Mouse (Mus musculus) forebrain, embryonic 11.5 days (tissue): ENCODE measurements around the gene Tbc1d2. TPM values are rescaled to one million over a fixed set of nuclear protein-coding genes. Genes with fewer than 3 reads are reported as not detected.
"Not testable (repeated sequence)": the region's sequence is repeated elsewhere in the genome, so short reads cannot be mapped to it uniquely, and the experiment has no call there.

Experiments
- ATAC-seq: fragments of 200-750 bp; cut with Nextera tagmentation; replicated peaks from 2 replicates; pipeline ENCODE4 v1.8.0; 2017; ENCODE audit warnings: moderate TSS enrichment; ENCODE audit not compliant: low FRiP score
- DNase-seq: peaks from one replicate; pipeline ENCODE4 v3.0.0-alpha.2; 2017; ENCODE audit warnings: low spot score
- H3K27ac ChIP-seq: fragments of 300-500 bp; sonication (generic); 2 replicates; pipeline ENCODE4 v1.5.1; 2014; ENCODE audit warnings: low read depth, low read length
- H3K27me3 ChIP-seq: fragments of 300-500 bp; sonication (generic); 2 replicates; pipeline ENCODE4 v1.6.1; 2014; ENCODE audit warnings: mild to moderate bottlenecking, low read length, mixed read lengths; ENCODE audit not compliant: control insufficient read depth, insufficient read depth
- H3K36me3 ChIP-seq: fragments of 300-500 bp; sonication (generic); 2 replicates; pipeline ENCODE4 v1.6.1; 2014; ENCODE audit warnings: mild to moderate bottlenecking, low read length, moderate library complexity, mixed read lengths; ENCODE audit not compliant: control insufficient read depth, insufficient read depth
- H3K4me1 ChIP-seq: fragments of 300-500 bp; sonication (generic); replicated peaks from 2 replicates; pipeline ENCODE4 v1.6.1; 2014; ENCODE audit warnings: low read length, mixed read lengths; ENCODE audit not compliant: control insufficient read depth, insufficient read depth
- H3K4me2 ChIP-seq: fragments of 300-500 bp; sonication (generic); 2 replicates; pipeline ENCODE4 v1.6.1; 2014; ENCODE audit warnings: low read depth, mild to moderate bottlenecking, low read length, moderate library complexity, mixed read lengths; ENCODE audit not compliant: severe bottlenecking
- H3K4me3 ChIP-seq: fragments of 300-500 bp; sonication (generic); 2 replicates; pipeline ENCODE4 v1.5.1; 2014; ENCODE audit warnings: low read depth, low read length
- H3K9ac ChIP-seq: fragments of 300-500 bp; sonication (generic); 2 replicates; pipeline ENCODE4 v1.6.1; 2014; ENCODE audit warnings: low read length
- H3K9me3 ChIP-seq: fragments of 300-500 bp; sonication (generic); 2 replicates; pipeline ENCODE4 v1.6.1; 2016; ENCODE audit warnings: low read length, mixed read lengths; ENCODE audit not compliant: control insufficient read depth
- WGBS: fragments of 180-500 bp; shearing (Covaris S2); extraction: QIAGEN DNeasy Blood & Tissue Kit; methylation state at CpG from one replicate; pipeline ENCODE4 v1.1.7; 2014; 5-methylcytosine and 5-hydroxymethylcytosine counted together
- polyA plus RNA-seq: library from polyadenylated mRNA; unstranded; fragments of >200 nt; fragmentation: Nextera tagmentation; extraction: Ambion mirVana; gene quantifications from 2 replicates; pipeline ENCODE4 v1.2.1, GENCODE M21; 2014

Tbc1d2 gene
- polyA plus RNA-seq, 1 experiment from 2014 or later, result 0.57 TPM

DNA sequence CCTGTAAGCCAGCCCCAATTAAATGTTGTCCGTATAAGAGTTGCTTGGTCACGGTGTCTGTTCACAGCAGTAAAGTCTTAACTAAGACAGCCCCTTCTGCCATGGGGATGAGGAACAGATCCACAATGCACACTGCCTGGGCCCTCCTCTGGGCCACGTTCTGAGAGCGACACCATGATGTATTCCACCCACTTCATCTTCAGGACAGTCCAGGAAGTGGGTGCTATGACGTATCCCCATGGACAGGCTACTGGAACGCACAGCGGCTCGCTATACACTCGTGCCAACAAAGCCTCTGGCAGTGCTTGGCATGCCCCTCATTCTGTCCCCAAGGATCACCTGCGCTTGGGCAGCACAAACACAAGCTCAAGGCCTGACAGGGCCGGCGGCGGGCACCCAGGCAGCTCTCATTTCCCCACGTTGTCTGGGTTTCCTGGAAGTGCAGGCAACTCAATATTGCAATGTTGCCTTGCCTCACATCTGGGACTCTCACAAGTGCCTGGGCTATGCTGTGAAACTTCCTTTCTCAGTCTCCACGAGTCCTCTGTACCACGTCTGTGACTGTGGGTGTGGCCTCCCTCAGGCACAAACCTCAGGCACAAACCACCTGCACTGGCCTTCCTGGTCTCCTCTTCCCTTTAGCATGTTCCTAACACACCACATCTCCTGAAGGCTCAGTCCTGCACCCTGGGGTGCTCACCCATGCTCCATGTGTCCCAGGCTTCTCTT is 14.1 kb downstream of the Tbc1d2 start:
- Histone ChIP-seq H3K9ac (no peak overlapping the region), H3K9me3 (no peaks in the 10 kb centered on the region), H3K4me2 (no peak overlapping the region), H3K27ac (no peak overlapping the region), H3K36me3 (no peaks in the 10 kb centered on the region), H3K27me3 (no peaks in the 10 kb centered on the region), H3K4me3 (no peak overlapping the region), H3K4me1 (no peaks in the 10 kb centered on the region)
- ATAC-seq (no peak), DNase-seq (no peak)
- 91% methylated on average over 16 of the region's 16 CpGs for WGBS

DNA sequence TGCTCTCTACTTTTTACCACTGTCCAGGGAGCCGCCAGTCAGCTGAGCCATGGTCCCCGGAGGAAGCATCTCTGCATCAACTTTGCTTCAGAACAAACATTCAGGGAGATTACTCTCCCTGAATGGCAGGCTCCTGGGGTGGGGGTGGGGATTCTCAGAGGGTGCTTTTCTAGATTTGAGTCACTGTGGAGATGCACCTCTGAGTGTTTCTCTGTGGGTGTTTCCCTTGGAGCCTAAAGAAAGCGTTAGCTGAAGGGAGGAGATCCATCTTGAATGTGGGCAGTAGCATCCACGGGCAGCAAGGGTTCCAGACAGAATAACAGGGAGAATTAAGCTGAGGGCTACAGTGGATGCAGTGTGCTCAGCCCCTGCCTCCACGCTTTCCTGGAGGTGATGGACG is 15.1 kb downstream of the Tbc1d2 start:
- H3K4me2 ChIP-seq, result no peak overlapping the region
- 64% methylated on average over 6 of the region's 6 CpGs for WGBS
- no peak overlapping the region for H3K4me3 ChIP-seq
- DNase-seq, result no peak
- H3K9ac ChIP-seq, result no peak overlapping the region
- H3K27me3 ChIP-seq, result no peaks in the 10 kb centered on the region
- H3K36me3 ChIP-seq, result no peaks in the 10 kb centered on the region
- H3K4me1 ChIP-seq, result no peaks in the 10 kb centered on the region
- no peaks in the 10 kb centered on the region for H3K9me3 ChIP-seq
- H3K27ac ChIP-seq, result no peak overlapping the region
- ATAC-seq, result no peak

DNA sequence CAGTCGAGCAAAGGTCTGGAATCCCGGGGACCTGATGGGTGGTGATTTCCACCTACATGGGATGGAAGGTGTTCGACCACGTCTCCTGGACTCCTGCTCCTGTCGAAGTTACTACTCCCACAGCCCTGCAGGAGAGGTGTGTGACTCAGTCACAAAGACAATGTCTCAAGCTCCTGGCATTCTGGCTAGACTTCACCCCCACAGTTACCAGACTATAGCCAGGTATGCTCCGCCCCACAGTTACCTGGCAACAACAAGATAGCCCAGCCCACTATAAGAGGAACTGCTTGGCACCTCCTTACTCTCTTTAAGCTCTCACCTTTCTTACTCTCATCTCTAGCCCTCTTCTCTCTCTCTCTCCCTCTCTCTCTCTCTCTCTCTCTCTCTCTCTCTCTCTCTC is 16.4 kb downstream of the Tbc1d2 start:
- H3K36me3 ChIP-seq, result not testable (repeated sequence)

DNA sequence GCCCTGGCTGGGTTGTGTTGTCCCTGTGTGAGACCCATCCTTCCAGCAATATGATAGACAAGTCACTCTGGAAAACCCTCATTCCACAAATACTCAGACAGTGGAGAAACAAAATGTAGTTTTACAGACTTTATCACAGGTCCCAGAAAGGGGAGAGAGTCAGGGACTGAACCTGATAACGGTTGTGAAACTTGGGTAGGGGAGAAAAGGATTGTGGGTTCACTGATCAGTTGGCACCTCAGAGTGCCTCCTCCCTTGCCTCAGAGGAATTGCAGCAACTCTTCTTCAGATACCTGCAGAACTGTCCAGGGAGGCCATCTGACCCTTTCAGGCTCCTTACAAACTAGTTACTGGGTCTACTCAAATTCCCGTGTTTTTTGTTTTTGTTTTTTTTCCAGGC is 17.5 kb downstream of the Tbc1d2 start:
- Histone ChIP-seq H3K4me1 (no peaks in the 10 kb centered on the region), H3K27me3 (no peaks in the 10 kb centered on the region), H3K4me3 (no peak overlapping the region), H3K36me3 (no peaks in the 10 kb centered on the region), H3K4me2 (no peak overlapping the region), H3K9me3 (no peaks in the 10 kb centered on the region), H3K27ac (no peak overlapping the region), H3K9ac (no peak overlapping the region)
- ATAC-seq (no peak), DNase-seq (no peak)
- WGBS, result 76% methylated on average over 2 of the region's 2 CpGs

More for the DNA sequence above, 16.4 kb downstream of the Tbc1d2 start:
- WGBS, result 80% methylated on average over 6 of the region's 6 CpGs
- not testable (repeated sequence) for H3K4me3 ChIP-seq, H3K9me3 ChIP-seq, H3K4me1 ChIP-seq, H3K4me2 ChIP-seq, ATAC-seq, DNase-seq, H3K27ac ChIP-seq, H3K27me3 ChIP-seq, H3K9ac ChIP-seq

DNA sequence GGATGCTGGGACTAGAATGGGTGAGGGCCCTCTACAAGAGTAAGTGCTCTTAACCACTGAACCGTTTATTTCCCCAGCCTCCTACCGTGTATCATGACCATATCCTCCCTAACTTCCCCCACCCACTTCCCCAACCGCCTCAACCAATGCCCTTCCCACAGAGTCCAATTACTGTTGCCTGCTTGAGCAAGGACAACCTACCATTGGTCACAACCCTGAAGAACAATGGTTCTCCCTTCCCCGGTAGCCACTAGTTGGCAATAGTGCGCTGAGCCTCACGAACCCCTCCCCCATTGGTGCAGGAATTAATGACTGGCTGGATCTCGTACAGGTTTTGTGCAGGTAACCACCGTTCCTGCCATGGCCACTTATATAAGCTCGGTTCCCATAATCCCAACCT is 19.6 kb downstream of the Tbc1d2 start:
- Histone ChIP-seq H3K27ac (no peak overlapping the region), H3K9me3 (no peaks in the 10 kb centered on the region), H3K4me3 (no peak overlapping the region), H3K4me2 (no peak overlapping the region), H3K27me3 (no peaks in the 10 kb centered on the region), H3K9ac (no peak overlapping the region), H3K4me1 (no peaks in the 10 kb centered on the region), H3K36me3 (no peaks in the 10 kb centered on the region)
- no peak for ATAC-seq
- WGBS, result 52% methylated on average over 9 of the region's 9 CpGs
- DNase-seq, result no peak

DNA sequence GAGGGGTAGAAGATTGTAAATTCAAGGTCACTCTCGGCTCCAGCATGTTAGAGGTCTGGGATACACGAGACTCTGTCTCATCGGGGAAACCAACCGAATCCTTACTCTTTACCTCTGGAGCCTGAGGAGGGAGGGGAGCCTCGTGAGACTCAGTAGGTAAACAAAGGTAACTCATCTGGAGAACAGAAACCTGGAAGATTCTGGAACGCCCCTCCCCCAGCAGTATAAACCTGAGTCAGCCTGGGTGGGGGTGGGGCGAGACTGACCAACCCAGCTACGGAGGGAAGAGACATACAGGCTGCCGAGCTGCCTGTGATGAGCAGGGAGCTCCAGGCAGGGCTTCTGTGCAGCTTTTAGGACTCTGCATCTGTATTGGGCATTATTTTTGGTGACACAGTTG is 21.1 kb downstream of the Tbc1d2 start:
- no peaks in the 10 kb centered on the region for H3K4me1 ChIP-seq
- H3K27ac ChIP-seq, result no peak overlapping the region
- H3K4me3 ChIP-seq, result no peak overlapping the region
- no peak overlapping the region for H3K9ac ChIP-seq
- ATAC-seq (no peak), DNase-seq (no peak)
- H3K36me3 ChIP-seq, result no peaks in the 10 kb centered on the region
- H3K9me3 ChIP-seq, result no peaks in the 10 kb centered on the region
- H3K4me2 ChIP-seq, result no peak overlapping the region
- no peaks in the 10 kb centered on the region for H3K27me3 ChIP-seq
- 55% methylated on average over 9 of the region's 9 CpGs for WGBS

DNA sequence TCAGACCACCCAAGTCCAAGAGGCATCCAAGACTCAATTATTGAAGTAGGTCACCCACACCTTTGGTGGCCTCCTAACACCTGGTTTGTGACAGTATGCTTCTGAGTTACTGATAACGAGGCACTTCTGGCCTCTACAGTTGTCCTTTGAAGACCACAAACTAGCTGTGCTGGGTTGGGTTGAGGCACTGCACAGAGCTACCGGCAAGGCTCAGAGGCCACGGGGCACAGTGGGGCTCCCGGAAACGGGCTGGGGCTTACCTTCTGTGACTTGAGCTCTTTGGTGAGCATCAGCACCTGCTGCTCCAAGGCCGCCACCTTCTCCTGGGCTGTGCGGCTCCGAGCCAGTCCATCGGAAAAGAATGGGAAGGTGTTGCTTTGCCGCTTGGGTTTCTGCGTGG is 21.9 kb downstream of the Tbc1d2 start:
- no peak overlapping the region for H3K9ac ChIP-seq
- DNase-seq (no peak), ATAC-seq (no peak)
- no peaks in the 10 kb centered on the region for H3K9me3 ChIP-seq
- H3K27me3 ChIP-seq, result no peaks in the 10 kb centered on the region
- H3K4me1 ChIP-seq, result no peaks in the 10 kb centered on the region
- 84% methylated on average over 11 of the region's 11 CpGs for WGBS
- no peak overlapping the region for H3K4me2 ChIP-seq
- no peak overlapping the region for H3K27ac ChIP-seq
- H3K4me3 ChIP-seq, result no peak overlapping the region
- no peaks in the 10 kb centered on the region for H3K36me3 ChIP-seq

DNA sequence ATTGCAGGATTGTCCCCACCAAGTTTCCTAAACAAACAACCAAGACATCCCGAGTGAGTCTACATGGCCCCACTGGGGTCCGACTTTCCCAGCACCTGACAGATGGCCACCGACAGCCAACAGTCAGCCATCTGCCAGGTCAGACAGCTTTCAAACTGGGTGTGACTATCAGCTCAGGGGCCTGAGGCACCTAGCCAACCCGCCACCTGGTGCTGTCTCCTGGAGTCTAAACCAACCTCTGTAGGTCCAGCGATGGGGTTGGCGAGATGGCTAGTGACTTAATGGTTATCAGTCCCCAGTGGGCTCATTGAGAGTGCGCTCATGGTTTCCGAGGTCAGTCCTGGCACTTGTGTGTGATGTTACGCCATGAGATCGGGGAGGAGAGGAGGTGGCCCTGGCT is 24.9 kb downstream of the Tbc1d2 start:
- no peaks in the 10 kb centered on the region for H3K4me1 ChIP-seq
- WGBS, result 89% methylated on average over 10 of the region's 10 CpGs
- DNase-seq (no peak), ATAC-seq (no peak)
- no peaks in the 10 kb centered on the region for H3K36me3 ChIP-seq
- no peak overlapping the region for H3K9ac ChIP-seq
- no peaks in the 10 kb centered on the region for H3K9me3 ChIP-seq
- no peak overlapping the region for H3K4me2 ChIP-seq
- no peak overlapping the region for H3K4me3 ChIP-seq
- H3K27me3 ChIP-seq, result no peaks in the 10 kb centered on the region
- H3K27ac ChIP-seq, result no peak overlapping the region

DNA sequence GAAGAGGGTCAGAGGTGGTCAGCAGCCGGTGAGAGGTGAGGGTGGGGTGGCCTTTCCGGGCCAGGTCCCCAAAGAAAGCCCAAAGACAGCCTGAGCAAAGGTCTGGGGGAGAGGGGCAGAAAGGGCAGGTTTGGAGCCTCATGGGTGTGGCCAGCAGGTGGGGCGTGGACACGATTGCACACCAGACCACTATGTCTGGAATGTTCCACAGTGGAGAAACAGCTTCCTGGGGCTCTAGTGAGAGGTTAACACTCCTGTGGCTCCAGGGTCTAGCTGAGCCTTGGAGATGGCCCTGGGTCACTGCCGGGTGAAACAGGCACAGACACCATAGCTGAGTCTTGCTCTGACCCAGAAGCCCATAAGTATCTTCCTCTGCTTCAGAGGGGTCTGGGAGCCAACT is 27.0 kb downstream of the Tbc1d2 start:
- ATAC-seq (no peak), DNase-seq (no peak)
- Histone ChIP-seq H3K4me3 (no peak overlapping the region), H3K9me3 (no peaks in the 10 kb centered on the region), H3K36me3 (no peaks in the 10 kb centered on the region), H3K4me2 (no peak overlapping the region), H3K27me3 (no peaks in the 10 kb centered on the region), H3K9ac (no peak overlapping the region), H3K27ac (no peak overlapping the region), H3K4me1 (no peaks in the 10 kb centered on the region)
- 97% methylated on average over 5 of the region's 5 CpGs for WGBS
